Mouse (Mus musculus) E14TG2a.4 (cell line): ENCODE measurements around the gene Trp53.
"Not testable (repeated sequence)": the region's sequence is repeated elsewhere in the genome, so short reads cannot be mapped to it uniquely, and the experiment has no call there.

Experiments used
- CTCF ChIP-seq: conservative IDR thresholded peaks from 2 replicates; pipeline ENCODE4 v1.5.1; 2014; ENCODE audit warnings: low read length
- NANOG ChIP-seq: IDR thresholded peaks from 2 replicates; pipeline ENCODE4 v1.6.1; 2014; ENCODE audit warnings: borderline replicate concordance, low read length, mixed read lengths
- POU5F1 ChIP-seq: IDR thresholded peaks from 2 replicates; pipeline ENCODE4 v1.6.1; 2014; ENCODE audit warnings: low read length, borderline replicate concordance

DNA sequence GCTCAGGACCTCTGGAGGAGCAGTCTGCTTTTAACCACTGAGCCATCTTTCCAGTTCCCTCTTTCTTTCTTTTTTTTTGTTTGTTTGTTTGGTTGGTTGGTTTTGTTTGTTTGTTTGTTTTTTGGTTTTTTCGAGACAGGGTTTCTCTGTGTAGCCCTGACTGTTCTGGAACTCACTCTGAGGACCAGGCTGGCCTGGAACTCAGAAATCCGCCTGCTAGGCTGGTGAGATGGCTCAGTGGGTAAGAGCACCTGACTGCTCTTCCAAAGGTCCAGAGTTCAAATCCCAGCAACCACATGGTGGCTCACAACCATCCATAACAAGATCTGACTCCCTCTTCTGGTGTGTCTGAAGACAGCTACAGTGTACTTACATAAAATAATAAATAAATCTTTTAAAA, 44.2 kb downstream of the Trp53 start:
- TF ChIP-seq CTCF, POU5F1, NANOG: not testable (repeated sequence)
